Mouse (Mus musculus) gastrocnemius, adult 2 months (tissue): ENCODE results near the gene Zfp637. TPM values are rescaled to one million over a fixed set of nuclear protein-coding genes. Genes with fewer than 3 reads are reported as not detected.
"Not testable (repeated sequence)": the region's sequence is repeated elsewhere in the genome, so short reads cannot be mapped to it uniquely, and the experiment has no call there.

ENCODE experiments used
- DNase-seq: peaks from one replicate; pipeline ENCODE4 v3.0.0; 2022
- H3K27ac ChIP-seq: fragments of 200-600 bp; 2 replicates; pipeline ENCODE4 v1.8.1; 2022; ENCODE audit warnings: mild to moderate bottlenecking
- H3K4me3 ChIP-seq: fragments of 200-600 bp; 2 replicates; pipeline ENCODE4 v1.8.1; 2022; ENCODE audit warnings: mild to moderate bottlenecking, moderate library complexity
- CTCF ChIP-seq: fragments of 200-600 bp; IDR thresholded peaks from 2 replicates; pipeline ENCODE4 v1.8.1; 2022; ENCODE audit warnings: antibody characterized with exemption, mild to moderate bottlenecking, moderate library complexity
- intact Hi-C: fragments of 180-260 bp; cut with DNase I; formaldehyde crosslinking; loops from one replicate; pipeline ENCODE4 v1.15.1; 2025
- total RNA-seq, 2 experiments: library from RNA; stranded (reverse); gene quantifications; 2 replicates each; pipeline ENCODE4 v1.2.3; 2021

The Zfp637 gene
- total RNA-seq, 2 experiments from 2014 or later, result 39.9 to 42.3 TPM

DNA sequence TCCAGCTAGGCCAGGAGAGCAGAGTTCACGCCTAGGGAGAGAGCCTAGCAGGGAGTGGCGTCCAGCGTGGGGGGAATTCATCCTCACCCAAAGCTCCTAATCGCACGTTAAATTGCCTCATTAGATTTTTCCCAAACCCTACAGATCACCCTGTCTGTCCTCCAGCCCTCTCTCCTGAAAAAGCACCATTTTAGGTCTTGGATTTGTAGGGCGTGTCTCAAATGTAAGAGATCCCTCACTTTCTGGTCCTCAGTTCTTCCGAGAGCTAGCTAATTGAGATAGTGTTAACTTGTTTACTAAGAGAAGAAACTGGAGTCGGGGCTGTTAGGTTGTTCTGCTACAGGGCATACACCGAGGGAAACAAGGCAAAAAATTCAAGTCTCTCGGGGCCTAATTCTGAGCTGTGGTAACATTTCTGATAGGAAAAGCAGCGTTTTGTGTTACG, 553 bp downstream of the Zfp637 start:
- intact Hi-C loops, result loop anchor here (2.0 kb wide), 1 partner anchor 79 kb away; no protein-coding TSS in a partner anchor
- no peak for DNase-seq
- no peak for TF ChIP-seq CTCF
- Histone ChIP-seq H3K27ac (peak overlapping the region; percentile 97), H3K4me3 (peak overlapping the region; percentile 90)

DNA sequence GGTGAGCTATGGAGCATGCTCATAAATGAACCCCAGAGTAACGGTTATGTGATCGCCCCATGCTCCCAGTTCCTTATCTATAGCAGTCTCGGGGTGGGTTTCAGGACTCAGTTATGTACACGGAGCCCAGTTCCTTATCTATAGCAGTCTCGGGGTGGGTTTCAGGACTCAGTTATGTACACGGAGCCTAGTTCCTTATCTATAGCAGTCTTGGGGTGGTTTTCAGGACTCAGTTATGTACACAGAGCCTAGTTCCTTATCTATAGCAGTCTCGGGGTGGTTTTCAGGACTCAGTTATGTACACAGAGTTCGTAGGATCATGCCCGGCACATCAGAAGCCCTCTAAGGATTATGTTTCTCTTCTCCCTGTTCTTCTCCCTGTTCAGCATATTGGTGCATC, 3.6 kb downstream of the Zfp637 start:
- Histone ChIP-seq H3K27ac (no peak overlapping the region), H3K4me3 (no peak overlapping the region)
- no peak for TF ChIP-seq CTCF
- DNase-seq, result no peak
- intact Hi-C loops, result no loop called here

DNA sequence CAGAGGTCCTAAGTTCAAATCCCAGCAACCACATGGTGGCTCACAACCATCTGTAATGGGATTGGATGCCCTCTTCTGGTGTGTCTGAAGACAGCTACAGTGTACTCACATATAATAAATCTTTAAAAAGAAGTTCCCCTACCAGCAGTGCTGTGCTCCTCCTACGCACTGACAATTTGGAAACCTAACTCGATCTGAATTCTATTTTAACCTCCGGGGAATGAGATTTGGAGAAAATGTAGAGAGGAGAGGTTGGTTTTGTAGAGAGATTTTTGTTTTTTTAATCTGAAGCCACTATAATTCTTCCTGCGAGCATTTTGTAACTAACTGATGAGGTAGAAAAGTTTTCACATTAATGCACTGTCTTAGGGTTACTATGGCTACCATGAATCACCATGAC, 5.7 kb downstream of the Zfp637 start:
- H3K4me3 ChIP-seq, DNase-seq, H3K27ac ChIP-seq, intact Hi-C loops: not testable (repeated sequence)

DNA sequence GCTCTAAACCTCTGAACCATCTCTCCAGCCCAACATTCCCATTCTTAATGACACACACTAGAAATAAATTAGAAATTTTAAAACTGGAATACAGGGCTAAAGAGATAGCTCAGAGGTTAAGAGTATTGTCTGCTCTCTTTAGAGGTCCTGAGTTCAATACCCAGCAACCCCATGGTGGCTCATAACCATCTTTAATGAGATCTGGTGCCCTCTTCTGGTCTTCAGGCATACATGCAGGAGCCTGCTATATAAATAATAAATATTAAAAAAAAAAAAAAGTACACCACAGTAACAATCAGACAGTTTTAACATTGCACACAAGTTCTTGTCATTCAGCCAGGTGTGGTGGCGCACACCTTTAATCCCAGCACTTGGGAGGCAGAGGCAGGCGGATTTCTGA, 6.8 kb downstream of the Zfp637 start:
- intact Hi-C loops, result no loop called here
- H3K4me3 ChIP-seq, result no peak overlapping the region
- peak; percentile 23; the same call in 1 of the 2 replicates for TF ChIP-seq CTCF
- DNase-seq, result no peak
- no peak overlapping the region for H3K27ac ChIP-seq

DNA sequence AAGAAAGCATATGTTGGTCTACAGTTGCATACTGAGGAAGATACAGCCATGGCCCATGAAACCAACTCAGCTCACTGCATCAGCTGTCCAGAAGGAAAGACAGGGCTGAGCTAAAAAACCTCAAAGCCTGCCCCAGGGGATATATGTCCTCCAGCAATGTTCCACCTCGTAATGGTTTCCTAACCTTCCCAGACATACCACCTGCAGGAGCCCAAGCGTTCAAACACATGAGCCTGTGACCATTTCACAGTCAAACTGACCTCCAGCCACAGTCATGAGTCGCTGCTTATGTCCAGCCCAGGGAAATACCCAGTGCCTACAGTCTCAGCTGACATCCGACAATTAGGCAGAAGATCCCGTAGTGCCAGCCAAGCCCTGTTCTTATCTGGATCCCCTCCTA, 7.6 kb downstream of the Zfp637 start:
- intact Hi-C loops, result no loop called here
- DNase-seq, result no peak
- TF ChIP-seq CTCF, result no peak
- no peak overlapping the region for H3K4me3 ChIP-seq
- no peak overlapping the region for H3K27ac ChIP-seq

DNA sequence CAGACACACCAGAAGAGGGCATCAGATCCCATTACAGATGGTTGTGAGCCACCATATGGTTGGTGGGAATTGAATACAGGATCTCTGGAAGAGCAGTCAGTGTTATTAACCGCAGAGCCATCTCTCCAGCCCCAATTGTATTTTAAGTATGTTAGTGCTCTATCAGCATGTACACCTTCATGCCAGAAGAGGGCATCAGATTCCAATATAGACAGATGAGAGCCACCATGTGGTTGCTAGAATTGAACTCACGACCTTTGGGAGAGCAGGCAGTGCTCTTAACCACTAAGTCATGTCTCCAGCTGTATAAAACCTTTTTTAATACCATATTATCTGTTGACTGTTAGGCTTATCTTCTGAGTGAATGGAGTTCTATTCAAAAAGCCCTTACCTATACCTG, 10.8 kb downstream of the Zfp637 start:
- intact Hi-C loops, result loop anchor here (10.0 kb wide), 1 partner anchor 273 kb away; no protein-coding TSS in a partner anchor
- Histone ChIP-seq H3K4me3 (no peak overlapping the region), H3K27ac (no peak overlapping the region)
- TF ChIP-seq CTCF, result peak; percentile 34; the same call in 1 of the 2 replicates
- DNase-seq, result no peak

DNA sequence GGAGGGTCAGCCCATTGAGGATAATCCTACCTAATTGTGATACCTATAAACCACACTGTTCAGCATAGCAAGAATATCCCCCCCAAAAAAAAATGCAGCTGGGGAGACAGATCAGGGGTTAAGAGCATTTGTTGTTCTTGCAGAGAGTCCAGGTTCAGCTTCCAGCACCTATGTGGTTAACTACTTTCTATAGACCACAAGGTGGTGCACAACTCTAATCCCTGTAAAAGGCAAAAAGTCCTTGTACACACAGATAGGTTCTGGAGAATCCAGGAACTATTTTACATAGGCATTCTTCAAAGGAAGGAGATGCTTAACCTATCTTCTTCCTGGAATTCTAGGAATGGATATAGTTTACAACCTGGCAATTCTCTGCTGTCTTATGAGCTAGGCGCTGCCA, 17.0 kb downstream of the Zfp637 start:
- peak; percentile 20; the same call in 1 of the 2 replicates for TF ChIP-seq CTCF
- DNase-seq, result no peak
- Histone ChIP-seq H3K4me3 (no peak overlapping the region), H3K27ac (no peak overlapping the region)
- intact Hi-C loops, result loop anchor here (10.0 kb wide), 1 partner anchor 267 kb away; no protein-coding TSS in a partner anchor

DNA sequence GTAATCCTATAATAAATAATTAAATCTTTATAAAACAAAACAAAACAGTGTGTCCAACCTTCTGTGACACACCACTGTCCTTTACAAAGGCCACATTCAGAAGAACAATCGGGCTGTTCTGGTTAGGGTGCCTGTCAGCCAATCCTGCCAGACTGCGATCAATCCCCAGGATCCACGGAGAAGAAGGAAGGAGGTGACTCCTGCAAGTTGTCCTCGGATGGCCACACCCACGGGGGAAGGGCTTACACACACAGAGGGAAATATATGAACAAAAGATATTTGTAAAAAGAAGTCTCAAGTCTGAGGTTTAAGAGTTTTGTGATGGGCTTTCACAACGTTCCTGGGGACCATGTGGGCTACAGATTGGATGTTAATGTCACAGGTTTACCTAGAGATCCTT, 20.9 kb downstream of the Zfp637 start, which contains the start of gene Zfp239:
Gene Zfp239, plus strand, starts transcription at position 253 of the 400 bp plus-strand sequence.
- Histone ChIP-seq H3K27ac (peak within 1 kb of the TSS; percentile 38; the same call in 1 of the 2 replicates), H3K4me3 (peak within 1 kb of the TSS; percentile 79)
- no peak for TF ChIP-seq CTCF
- DNase-seq, result no peak
- intact Hi-C loops, result no loop called here

DNA sequence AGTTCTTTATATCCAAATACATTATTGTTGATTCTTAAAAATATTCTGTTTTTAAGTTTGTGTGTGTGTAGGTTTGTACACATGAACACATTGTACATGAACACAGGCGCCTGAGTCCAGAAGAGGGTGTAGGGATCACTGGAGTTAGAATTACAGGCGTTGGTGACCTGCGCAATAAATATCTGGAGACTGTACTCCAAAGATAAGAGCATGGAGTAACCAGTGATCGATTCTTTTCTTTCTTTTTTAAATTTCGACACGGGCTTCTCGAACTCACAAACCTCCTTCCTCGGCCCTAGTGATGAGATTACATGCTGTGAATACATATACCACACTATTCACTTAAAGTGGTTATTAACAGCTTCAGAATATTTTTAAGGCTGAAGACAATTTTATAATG, 21.5 kb downstream of the Zfp637 start:
- no peak for DNase-seq
- Histone ChIP-seq H3K27ac (peak overlapping the region; percentile 38; the same call in 1 of the 2 replicates), H3K4me3 (peak overlapping the region; percentile 79)
- no peak for TF ChIP-seq CTCF
- intact Hi-C loops, result no loop called here

DNA sequence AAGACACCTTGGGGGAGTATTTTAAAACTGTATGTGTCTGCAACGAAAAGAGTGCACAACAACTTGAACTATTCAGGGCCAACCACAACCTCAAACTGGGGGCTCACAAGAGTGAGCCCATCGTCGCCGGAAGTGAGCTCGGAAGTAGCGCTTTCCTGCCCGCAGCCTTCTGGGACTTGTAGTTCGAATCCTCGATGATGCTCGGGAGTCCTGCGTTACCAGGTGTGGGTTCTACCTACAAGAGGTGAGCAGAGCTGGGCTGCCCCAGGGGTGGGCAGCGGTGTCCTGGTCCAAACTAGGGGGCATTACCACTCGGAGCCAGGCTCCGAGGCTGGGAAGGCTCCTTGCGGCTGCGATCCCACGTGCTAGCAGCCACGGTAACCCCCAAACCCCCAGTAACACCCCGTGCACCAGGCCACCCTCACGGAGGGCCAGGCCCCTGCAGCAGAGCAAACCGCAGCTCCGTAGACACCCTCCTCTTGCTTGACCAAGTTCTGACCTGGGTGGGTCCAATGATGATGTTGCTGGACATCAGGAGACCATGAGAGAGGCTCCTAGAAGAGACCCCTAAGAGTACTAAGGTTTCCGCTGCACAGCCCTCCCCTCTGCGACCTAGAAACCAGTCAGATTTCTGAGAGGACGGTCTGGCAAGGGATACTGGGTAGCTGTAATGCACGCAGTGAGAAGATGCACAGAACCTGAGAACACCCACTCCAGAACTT, 22.1 kb downstream of the Zfp637 start:
- Histone ChIP-seq H3K4me3 (peak overlapping the region; percentile 79), H3K27ac (peak overlapping the region; percentile 38)
- peak; percentile 68 for DNase-seq
- intact Hi-C loops, result no loop called here
- no peak for TF ChIP-seq CTCF

DNA sequence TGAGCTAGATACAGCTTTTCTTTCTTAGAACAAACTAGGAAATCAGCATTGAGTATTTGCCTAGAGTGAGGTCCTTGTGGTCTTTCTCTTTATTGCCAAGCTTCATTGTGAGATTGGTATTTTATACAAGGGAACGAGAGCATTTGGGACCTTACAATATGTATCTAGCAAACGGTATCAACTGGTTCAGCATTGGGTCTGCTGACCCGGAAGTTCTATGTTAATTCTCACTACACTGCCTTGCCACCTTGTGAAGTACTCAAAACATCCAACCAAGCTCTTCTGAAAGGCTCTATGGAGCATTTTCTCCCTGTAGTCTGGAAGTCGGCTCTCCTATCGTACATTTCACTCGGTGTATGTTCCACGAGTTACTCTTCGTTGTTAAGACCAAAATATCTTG, 22.8 kb downstream of the Zfp637 start:
- intact Hi-C loops, result no loop called here
- no peak overlapping the region; the same call in 1 of the 2 replicates for H3K4me3 ChIP-seq
- no peak for TF ChIP-seq CTCF
- no peak overlapping the region for H3K27ac ChIP-seq
- DNase-seq, result no peak

DNA sequence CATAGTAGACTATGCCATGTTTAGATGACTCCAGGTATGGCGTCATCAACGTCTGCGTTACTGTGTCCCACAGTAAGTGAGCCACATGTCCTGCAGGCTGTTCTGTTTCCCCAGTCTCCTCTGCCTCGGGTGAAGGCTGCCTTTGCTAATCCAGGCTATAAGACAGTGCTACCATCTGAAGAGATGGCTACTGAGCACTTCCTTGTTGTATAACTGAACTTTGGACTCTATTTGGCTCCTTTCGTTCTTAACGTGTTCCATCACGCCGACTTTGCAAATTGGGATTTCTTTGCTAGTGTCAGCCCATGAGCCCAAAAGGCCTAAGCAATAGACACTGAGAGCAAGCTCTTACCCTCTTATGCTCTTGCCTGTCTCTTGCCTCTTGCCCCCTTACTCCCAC, 27.2 kb downstream of the Zfp637 start:
- no peak overlapping the region for H3K27ac ChIP-seq
- no peak overlapping the region for H3K4me3 ChIP-seq
- no peak for DNase-seq
- no peak for TF ChIP-seq CTCF
- intact Hi-C loops, result no loop called here

DNA sequence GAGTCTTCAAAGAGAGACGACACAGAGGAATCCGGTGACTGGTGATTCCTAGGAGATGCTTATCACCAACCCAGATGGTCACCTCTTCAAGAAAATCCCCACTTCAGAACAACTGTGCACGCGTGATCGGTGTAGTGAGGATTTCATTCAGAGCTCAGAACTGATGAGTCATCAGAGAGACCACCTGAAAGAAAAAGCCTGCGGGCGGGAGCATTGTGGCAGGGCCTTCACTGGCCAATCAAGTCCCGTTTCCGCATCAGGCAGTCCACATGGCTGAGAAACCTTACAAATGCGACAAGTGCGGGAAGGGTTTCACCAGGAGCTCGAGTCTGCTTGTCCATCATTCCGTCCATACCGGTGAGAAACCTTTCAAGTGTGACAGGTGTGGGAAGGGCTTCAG, 30.1 kb downstream of the Zfp637 start:
- DNase-seq, result no peak
- no peak overlapping the region for H3K4me3 ChIP-seq
- intact Hi-C loops, result no loop called here
- no peak for TF ChIP-seq CTCF
- no peak overlapping the region for H3K27ac ChIP-seq

DNA sequence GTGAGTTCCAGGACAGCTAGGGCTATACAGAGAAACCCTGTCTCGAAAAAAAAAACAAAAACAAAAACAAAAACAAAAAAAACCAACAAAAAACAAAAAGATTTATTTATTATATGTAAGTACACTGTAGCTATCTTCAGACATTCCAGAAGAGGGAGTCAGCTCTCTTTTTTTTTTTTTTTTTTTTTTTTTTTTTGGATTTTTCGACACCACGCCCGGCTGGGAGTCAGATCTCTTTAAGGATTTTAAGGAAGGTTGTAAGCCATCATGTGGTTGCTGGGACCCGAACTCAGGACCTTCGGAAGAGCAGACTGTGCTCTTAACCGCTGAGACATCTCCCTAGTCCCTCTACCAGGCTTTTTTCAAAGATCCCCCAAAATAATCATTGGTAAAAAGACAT, 32.5 kb downstream of the Zfp637 start:
- DNase-seq, H3K27ac ChIP-seq, intact Hi-C loops, H3K4me3 ChIP-seq: not testable (repeated sequence)
